Mouse (Mus musculus) spleen, postnatal 14 days (tissue): ENCODE results near the gene Ntn5.

Source experiments
- DNase-seq, 2 experiments: peaks; one replicate each; pipeline ENCODE4 v3.0.0; 2021 to 2022; ENCODE audit warnings: low spot score in 2 of 2

Gene Ntn5

DNA sequence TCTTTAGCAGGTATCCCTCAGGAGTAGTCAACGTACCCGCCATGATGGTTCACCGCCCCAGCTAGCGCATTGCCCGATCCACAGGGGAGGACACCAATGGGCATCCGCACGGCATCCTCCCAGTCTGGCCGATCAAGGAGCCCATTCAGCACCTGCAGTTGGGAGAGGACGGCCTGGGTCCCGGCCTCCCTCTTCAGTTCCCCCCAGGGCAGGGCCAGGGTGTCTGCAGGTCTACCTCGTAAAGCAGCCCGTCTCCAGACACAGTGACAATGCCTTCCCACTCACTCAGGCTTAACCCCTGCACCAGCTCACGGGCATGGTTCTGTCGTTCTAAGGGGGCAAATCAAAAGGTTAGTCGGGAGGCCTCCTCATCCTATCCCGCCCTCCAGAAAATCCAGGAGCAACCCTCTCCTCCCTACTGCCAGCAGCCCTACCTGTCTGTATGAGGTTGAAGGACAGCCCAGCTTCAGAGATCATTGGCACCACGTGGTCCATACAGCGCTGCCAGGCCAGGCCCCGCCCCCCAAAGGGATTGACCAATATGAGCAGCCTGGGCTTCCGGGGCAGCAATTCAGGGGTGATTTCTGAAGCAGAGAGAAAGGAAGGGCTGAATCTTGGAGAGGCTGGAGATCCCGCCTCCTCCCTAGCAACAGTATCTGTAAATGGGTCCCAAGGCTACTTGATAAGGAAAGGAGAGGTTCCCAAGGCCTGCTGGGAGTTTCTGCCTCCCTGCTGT is 28.4 kb downstream of the Ntn5 start:
- DNase-seq, result no peak

DNA sequence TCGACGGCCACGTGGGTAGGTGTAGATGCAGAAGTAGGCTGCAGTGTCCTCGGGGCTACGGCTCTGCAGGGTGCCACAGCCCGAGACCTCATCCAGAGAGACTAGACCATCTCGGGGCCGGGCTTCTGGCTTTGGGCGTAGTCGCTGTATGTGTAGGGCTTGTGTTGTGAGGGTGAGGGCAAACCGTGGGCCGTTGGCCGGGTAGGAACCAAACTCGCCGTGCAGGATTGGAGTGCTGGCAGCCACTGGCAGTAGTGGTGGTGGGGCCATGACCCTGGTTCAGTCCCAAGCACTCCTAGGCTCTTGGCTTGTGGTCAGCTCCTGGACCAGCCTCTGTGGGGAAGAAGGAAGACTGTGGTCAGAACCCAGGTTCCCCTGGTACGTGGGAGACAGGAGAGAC is 29.6 kb downstream of the Ntn5 start:
- DNase-seq, result no peak

DNA sequence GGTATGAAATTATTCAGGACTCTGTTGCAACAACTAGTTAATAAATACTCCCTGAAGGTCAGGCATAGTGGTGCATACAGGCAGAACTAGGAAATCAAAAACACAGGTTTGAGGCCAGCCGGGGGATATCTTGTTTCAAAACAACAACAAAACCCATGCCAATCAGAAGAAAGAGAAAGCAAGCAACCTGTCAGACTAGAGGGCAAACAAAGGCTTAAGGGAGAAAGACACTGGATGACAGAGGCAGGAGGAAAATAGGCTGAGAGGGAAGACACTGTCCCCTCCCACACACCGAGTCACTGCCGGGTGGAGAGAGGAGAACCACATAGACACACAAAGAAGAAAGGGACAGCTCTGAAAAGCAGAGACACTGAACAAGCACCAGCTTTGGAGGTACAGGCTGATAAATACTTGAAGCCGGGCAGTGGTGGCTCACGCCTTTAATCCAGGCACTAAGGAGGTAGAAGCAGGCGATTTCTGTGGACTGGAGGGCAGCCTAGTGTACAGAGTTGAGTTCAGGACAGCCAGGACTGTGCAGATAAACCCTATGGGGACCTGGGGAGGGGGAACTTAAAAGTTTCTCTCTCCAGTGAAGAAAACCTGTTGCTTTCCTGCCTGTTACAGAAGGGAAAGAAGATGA is 30.2 kb downstream of the Ntn5 start:
- no peak for DNase-seq

DNA sequence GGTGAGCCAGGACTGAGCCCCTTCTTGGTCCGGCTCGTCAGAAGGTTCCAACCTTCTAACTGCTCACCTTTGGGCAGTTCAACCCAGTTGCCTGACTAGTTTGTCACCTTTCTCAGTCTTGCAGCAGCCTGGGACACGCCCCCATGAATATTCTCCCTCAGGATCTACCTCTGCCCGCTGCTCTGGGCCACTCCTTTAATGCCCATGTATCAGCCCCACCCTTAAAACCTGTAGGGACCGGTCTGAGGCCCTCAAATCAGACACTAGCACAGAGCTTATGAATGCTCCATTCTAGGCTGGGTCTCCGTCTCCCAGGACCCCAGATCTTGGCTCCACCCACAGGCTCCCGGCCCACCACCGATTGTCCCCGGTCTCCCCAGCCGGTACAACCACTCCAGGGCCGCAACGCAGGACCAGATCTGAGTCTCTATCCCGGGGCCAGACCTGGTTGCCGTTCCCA is 30.8 kb downstream of the Ntn5 start:
- DNase-seq, result no peak

DNA sequence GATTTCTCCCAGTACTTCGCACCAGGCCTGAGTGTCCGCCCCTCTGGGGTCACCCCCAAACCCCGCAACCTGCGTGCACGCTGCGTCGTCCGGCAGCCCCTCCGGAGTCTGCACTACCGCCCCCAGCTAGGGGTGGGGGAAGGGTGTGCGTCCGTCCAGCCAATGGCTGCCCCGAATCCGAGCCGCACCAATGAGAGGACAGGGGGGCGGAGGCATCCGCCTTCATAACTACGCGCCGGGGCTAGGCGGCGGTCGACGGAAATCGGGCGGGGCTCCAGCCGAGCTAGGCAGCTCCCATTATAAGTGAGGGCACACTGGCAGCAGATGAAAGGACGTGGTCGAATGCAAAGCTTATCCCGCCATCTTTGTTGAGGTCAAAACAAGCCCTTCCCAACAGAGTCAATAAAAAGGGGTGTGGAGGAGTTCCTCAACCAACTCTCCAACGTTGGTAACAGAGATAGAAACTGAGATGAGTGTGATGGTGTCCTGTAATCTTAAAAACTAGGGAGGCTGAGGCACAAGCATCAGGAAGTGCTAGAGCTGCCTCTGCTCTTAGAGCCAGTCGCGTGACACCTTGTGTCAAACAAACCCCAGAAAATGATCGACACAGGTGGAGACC is 31.4 kb downstream of the Ntn5 start, which contains the start of gene Rpl18:
TSS of gene Rpl18 (plus strand) at position 368 of the 619 bp plus-strand sequence.
- peak; percentile 91 to 96 for DNase-seq

DNA sequence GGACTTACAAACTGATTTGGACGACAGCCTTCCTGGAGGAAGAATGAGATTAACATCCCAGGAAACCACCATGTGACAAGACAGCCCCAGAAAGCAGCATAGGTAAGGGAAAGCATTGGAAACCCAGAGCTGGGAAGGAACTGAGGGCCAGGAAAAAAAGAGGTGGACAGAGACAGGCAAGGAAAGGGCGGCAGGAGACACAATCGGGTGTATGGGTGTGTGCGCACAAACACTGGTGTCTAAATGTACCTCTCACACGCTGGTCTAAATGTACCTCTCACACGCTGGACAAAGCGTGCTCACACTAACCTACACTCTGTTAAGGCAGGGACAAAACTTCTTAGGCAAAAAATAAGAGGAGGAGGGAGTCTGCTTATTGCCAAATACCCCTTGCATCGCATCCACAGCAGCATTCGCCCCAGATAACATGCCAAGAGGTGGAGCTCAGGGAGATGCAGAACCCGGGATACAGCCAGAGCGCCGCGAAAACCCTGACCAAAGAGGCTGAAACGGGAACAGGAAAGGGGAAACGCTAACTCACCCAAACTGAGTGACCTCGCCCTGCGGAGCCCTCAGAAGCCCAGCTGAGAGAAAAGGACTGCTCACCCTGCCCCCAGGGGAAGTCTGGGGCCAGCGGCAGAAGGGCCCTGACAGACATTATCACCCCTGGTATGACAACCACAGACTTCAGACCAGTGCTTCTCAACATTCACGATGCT is 32.1 kb downstream of the Ntn5 start:
- DNase-seq, result no peak

DNA sequence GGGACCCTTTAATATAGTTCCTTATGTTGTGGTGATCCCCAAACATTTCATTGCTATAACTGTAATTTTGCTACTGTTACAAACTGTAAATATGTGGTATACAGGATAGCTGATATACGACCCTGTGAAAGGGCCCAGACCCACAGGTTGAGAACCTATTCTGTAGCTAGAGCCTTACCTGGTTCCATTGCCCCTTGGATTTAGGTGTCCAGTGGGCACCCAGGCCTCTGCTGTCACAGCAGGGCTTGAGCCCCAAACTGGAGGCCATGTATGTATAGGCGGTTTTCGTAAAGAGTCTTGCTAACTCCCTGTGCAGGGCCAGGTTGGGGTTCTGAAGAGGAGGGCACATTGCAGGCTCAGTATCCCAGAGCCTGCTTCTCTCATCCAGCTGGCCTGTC is 32.6 kb downstream of the Ntn5 start:
- no peak for DNase-seq

DNA sequence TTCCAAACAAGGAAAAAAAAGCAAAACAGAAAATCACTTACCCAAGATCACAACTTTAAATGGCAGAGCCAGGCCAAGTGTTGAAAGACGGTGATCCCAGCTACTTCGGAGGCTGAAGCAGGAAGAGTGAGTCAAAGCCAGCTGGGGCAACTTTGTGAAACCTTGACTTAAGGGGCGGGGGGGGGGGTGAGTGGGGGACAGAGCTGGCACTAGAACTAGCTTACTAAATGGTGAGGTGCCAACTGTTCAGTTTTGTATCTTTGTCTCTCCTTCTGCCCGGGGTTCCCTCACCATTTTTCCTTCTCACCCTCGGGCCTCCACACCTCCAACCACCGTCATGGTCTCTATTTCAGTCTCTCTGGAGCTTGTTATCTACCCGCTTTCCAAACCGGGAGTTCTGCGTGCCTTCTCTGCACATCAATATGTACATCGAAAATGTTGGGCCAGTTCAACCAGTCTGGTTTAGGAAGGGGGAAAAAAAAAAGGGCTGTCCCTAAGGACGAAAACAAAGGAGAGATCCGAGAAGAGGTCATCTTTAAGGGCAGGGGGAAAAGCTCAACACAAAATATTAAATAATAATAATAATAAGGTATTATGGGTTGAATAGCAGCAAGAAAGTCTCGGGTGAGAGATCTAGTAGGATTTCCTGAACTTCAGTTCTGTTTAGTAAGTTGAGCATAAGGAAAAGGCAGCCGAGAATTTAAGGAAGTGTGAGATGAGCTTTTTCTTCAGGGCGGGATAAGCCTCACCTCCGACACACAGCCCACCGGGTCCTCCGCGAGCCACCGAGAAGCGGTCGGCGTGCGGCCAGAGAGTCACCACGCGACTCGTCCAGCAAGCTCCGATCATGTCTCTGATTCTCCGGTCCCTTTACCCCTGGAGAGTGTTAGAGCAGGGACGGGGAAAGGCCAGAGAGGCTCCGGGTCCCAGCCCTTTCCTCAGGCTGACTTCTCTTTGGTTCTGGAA is 33.4 kb downstream of the Ntn5 start:
- DNase-seq, result no peak

DNA sequence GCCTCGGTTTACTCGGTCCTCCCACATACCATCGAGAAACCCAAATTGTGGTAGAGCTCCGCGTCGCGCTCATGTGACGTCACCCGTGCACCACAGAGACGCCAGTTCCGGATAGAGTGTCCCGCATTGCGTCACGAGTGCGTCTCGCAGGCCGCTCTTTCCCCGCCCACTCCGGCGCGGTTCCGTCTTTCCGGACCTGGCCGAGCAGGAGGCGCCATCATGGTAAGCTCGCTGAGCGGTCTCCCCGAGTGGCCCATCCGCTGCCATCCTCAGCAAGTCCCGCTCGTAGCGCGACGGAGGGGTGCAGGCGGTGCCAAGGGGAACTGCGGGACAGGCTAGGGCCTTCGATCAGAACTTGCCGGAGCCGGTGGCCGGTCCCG is 34.1 kb downstream of the Ntn5 start, which contains the start of gene Sphk2:
TSS of gene Sphk2 (minus strand) at position 85 of the 380 bp plus-strand sequence.
- peak; percentile 97 to 99 for DNase-seq

DNA sequence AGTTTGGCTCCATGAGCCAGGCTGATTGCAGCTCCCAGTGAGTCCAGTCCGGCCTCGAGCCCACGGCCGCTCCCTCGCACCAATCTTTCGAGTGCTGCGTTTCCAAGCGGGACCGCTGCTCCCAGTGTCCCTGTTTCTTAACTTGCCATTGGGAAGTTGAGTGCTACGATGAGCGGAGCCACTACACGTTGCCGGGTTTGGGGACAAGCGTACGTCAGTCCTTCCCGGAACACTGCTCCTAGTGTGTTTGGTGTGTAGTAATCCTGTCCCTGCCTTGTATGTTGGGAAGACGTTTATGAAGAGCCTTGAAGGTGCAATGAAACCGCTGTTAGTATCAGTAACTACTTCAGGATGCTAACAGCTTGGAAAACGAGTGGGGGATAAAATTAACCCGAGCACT is 34.5 kb downstream of the Ntn5 start:
- DNase-seq, result no peak

DNA sequence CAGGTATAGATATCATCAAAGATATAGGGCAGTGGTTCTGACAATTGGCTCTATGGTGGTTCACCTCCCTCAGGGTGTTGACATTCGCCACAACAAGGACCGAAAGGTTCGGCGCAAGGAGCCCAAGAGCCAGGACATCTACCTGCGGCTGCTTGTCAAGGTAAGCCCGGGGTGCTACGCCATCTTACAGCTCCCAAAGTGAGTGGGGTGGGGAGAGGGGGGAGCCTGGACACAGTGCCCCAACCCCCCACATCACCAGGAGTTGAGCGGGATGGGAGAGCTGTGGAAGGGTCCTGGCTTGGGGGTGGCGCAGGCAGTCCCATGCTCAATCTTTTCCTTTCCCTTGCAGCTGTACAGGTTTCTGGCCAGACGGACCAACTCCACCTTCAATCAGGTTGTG is 35.4 kb downstream of the Ntn5 start:
- no peak for DNase-seq

DNA sequence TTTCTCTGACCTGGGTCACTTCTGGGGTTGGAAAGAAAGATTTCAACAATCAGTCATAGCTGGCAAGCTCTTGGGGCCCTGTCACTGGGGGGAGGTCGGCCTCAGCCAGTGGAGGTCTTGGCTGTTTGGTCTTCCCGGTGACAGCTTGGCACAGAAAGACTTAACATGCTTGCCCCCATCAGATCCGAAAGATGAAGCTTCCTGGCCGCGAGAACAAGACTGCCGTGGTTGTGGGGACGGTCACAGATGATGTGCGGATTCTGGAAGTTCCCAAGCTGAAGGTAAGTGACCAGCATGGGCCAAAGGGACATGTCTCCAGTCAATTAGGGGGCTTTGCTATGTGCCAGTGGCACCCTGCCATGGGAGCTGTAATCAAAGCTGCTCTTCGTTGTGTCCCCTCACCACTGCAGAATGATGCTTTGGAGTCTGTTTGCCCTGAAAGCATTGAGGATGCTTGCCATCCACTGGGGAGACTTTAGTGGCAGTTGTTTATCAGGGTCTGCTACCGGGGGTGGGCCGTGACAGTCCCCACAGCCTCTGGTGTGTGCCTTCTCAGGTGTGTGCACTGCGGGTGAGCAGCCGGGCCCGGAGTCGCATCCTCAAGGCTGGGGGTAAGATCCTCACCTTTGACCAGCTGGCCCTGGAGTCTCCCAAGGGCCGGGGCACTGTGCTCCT is 36.1 kb downstream of the Ntn5 start:
- DNase-seq, result no peak

DNA sequence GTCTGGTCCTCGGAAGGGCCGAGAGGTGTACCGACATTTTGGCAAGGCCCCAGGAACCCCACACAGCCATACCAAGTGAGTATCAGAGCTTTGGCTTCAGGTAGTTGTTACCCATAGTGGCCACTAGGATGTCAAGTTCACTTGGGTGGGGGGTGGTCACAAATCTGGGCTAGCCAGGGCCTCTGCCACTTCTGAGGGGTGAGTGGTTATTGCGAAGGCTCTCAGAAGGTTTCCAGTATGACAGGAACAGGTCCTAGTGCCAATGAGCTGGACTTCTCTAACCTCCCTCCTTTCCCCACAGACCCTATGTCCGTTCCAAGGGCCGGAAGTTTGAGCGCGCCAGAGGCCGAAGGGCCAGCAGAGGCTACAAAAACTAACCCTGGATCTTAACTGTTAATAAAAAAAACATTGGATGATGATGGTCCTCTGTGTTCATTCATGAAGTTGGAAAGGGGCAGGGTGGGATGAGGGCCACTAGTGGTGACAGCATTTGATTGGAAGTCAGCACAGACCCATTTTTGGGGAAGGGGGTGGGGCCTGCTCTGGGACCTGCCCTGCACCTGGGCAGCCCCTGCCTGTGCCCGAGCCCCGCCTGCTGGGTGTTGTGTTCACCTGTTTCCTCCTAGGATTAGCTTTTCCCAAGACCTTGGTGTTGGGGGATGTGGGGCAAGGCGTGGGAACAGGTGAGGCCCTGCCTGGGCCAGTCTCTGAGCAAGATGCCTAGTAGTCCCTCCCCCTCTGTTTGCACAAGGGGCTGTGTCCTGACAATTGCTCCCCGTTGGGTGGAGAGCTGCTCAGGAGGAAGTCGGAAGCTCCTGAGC is 36.8 kb downstream of the Ntn5 start, which contains the start of gene Fam83e:
TSS of gene Fam83e (plus strand) at position 800 of the 821 bp plus-strand sequence.
- DNase-seq, result no peak

DNA sequence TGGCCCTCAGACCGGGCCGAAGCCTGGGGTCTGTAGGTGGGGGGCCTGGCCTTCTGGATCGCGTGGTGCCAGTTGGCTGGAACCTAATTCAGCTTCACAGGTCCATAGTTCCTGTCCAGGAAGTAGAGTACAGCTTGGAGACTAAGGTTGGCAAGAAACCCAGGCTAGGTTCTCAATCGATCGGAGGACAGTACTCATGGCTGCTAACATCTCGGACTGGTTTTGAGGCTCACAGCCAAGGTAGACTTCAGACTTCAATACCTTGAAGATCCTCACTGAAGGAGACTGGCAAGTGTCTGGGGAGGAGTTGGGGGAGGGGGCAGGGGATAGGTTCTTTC is 37.4 kb downstream of the Ntn5 start:
- no peak for DNase-seq

DNA sequence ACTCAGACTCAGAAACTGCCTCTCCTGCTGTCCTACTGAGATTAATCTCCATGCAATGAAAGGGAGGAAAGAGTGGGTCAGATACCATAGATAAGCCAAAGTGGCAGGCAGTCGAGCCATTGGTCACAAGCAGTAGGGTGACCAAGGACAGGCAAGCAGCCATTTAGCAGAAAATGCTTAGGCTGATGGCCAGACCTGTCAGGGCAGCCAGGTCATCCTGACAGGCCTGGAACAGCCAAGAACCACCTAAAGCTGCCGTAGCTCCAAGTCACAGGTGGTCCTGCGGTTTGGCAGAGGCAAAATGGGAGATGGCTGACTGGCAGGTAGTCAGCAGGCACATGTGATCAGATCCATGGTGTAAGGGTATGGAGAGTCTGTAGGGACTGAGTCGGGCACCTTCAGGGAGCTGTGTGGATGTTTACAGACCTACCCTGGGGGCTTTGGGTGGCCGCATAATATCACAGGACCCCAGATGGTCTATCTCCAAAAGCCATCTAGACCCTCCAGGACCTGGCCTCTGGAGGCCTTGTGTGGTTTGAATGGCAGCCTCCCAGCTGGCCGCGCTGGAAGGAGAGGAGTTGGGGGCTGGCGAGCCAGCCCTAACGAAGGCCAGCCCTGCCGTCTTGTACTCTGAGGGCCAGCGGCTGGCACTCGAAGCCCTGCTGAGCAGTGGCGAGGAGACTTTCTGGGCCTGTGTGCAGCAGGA is 38.0 kb downstream of the Ntn5 start:
- DNase-seq, result no peak

DNA sequence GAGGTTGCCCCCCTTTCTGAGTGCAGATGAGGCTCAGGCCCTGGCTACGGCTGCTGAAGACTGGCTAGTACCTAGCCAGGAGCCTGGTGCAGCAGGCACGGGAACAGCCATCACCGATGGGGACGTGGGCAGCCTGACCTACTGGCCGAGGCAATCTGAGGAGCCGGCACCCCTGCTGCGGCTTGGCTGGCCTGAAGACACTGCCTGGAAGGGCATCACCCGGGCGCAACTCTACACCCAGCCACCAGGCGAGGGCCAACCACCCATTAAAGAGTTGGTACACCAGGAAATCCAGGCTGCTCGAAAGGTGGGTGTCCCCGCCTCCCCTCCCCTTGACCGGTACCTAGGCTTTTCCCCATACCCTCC is 38.5 kb downstream of the Ntn5 start:
- DNase-seq, result no peak

DNA sequence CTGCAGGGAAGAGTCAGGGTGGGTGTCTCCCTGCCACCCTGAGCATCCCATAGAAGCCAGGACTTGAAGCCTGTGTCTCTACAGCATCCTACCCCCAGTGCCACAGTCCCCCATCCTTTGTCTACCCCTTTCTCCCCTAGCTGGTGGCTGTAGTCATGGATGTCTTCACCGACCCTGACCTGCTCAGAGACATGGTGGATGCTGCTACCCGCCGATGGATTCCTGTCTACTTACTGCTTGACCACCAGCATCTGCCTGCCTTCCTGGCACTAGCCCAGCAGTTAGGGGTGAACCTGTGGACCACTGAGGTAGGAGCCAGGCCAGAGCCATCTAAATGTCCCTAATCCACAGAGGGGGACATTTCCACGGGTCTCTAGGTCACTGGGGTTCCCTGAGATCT is 39.5 kb downstream of the Ntn5 start:
- DNase-seq, result no peak

DNA sequence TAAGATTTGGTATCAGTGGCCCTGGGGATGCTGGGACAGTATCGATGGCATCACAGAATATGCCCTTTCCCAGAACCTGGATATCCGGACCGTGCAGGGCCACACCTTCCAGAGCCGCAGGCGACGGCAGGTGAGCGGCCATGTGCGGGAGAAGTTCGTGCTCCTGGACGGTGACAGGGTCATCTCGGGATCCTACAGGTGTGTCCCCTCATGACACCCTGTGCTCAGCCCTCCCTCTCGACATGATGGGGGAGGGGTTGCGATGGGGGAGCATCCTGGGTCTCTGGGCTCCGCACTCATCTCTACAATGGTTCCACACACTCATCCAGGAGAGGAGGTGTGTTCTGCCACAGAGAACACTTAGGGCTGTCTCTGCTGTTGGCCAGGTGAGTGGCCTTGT is 40.0 kb downstream of the Ntn5 start:
- DNase-seq, result no peak

DNA sequence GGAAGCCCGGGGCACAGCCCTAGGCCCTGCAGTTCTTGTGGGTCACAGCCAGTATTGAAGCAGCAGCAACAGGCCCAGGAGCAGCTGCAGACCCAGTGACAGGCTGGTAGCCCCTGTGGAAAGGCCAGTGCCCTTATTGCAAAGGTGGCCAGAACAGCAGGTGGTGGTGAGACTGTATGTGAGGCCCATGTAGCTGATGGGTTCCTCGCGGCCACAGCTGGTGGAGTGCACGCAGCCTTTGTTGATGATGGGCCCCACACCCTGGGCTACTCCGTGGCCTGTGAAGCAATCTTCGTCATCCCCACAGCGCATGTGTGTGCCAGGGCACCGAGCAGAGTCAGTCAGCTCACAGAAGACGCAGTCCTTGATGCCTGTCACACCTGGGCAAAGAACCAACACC is 41.3 kb downstream of the Ntn5 start:
- DNase-seq, result no peak
